Mouse (Mus musculus) spleen, adult 2 months (tissue): ENCODE data around the gene Otud7b.

Experiments
- CTCF ChIP-seq: fragments of 200-500 bp; IDR thresholded peaks from 2 replicates; pipeline ENCODE4 v1.5.1; 2011; ENCODE audit warnings: mild to moderate bottlenecking, inconsistent platforms; ENCODE audit not compliant: insufficient read depth, insufficient read length, insufficient replicate concordance; ENCODE audit errors: extremely low read depth
- POLR2A ChIP-seq: fragments of 200-500 bp; IDR thresholded peaks from 2 replicates; pipeline ENCODE4 v1.6.1; 2011; ENCODE audit warnings: low read depth, low read length, inconsistent platforms

- TF ChIP-seq CTCF (no peak), POLR2A (no peak)
Observed at GRCm38 (mm10) chr3:96133327-96133905, 29.1 kb downstream of the Otud7b start.
